In genomic region chr2:49280496-49280895, GRCm38 (mm10) we compare ENCODE assay signal across 28 mouse cellular contexts.
DNase-seq lines count a peak whose midpoint lies in the region; ATAC-seq lines count a peak whose summit lies in the region.
"Had no signal": no experiment of that assay in that cellular context is flagged by ENCODE, and none has a peak within 500 bp of the region (broad histone marks: within the 10 kb centered on the region; RNA-seq: fewer than 3 reads in every experiment).

No protein-coding gene starts in this region.

- H3K4me2 ChIP-seq in embryonic facial prominence, embryonic 11.5 days (ENCODE audit: low read depth, low read length) = no peak overlapping the region
- H3K4me2 ChIP-seq in embryonic facial prominence, embryonic 12.5 days (replicated peaks) = no peak overlapping the region
- no peak overlapping the region for H3K4me2 ChIP-seq in forebrain, embryonic 11.5 days (ENCODE audit: low read depth, low read length, severe bottlenecking)
- H3K4me2 ChIP-seq: embryonic facial prominence, embryonic 15.5 days; forebrain, embryonic 12.5 days had no signal

- H3K36me3 ChIP-seq in embryonic facial prominence, embryonic 11.5 days (replicated peaks; ENCODE audit: control insufficient read depth, insufficient read depth, low read depth, low read length) = no peaks in the 10 kb centered on the region
- H3K36me3 ChIP-seq in embryonic facial prominence, embryonic 10.5 days (replicated peaks) = 0 out of 2 replicates have a peak, but pooled peaks cover 3% of the 10 kb centered on the region
- H3K36me3 ChIP-seq in embryonic facial prominence, embryonic 12.5 days = no peaks in the 10 kb centered on the region
- H3K36me3 ChIP-seq in forebrain, embryonic 11.5 days (ENCODE audit: control insufficient read depth, insufficient read depth, low read length) = no peaks in the 10 kb centered on the region
- H3K36me3 ChIP-seq: G1E had no signal

- no peak for ATAC-seq in embryonic facial prominence, embryonic 11.5 days (replicated peaks; ENCODE audit: insufficient number of reproducible peaks, low FRiP score, low TSS enrichment, low read depth)
- 0 out of 2 replicates have a peak, but pooled peaks have one; percentile 35 for ATAC-seq in embryonic facial prominence, embryonic 12.5 days (ENCODE audit: insufficient number of reproducible peaks, insufficient read depth, low FRiP score, low TSS enrichment)
- no peak for ATAC-seq in forebrain, embryonic 11.5 days (replicated peaks; ENCODE audit: low FRiP score)
- ATAC-seq: activated CD4-positive, CD25-positive, alpha-beta regulatory T cell, adult 4 months; CD4-positive, CD25-positive, alpha-beta regulatory T cell, adult 4 months; forebrain, embryonic 14.5 days; forebrain, embryonic 16.5 days; Patski had no signal

- H3K4me1 ChIP-seq in embryonic facial prominence, embryonic 11.5 days (ENCODE audit: control insufficient read depth, insufficient read depth, low read length) = no peaks in the 10 kb centered on the region
- no peaks in the 10 kb centered on the region for H3K4me1 ChIP-seq in embryonic facial prominence, embryonic 10.5 days
- no peaks in the 10 kb centered on the region for H3K4me1 ChIP-seq in embryonic facial prominence, embryonic 12.5 days
- no peaks in the 10 kb centered on the region for H3K4me1 ChIP-seq in forebrain, embryonic 11.5 days (replicated peaks; ENCODE audit: control insufficient read depth, insufficient read depth, low read length)
- H3K4me1 ChIP-seq: embryonic facial prominence, embryonic 15.5 days; forebrain, embryonic 12.5 days had no signal

- no peak overlapping the region for H3K27ac ChIP-seq in embryonic facial prominence, embryonic 11.5 days (replicated peaks; ENCODE audit: low read depth, low read length)
- H3K27ac ChIP-seq in embryonic facial prominence, embryonic 10.5 days (replicated peaks) = no peak overlapping the region
- no peak overlapping the region for H3K27ac ChIP-seq in embryonic facial prominence, embryonic 12.5 days
- H3K27ac ChIP-seq in forebrain, embryonic 11.5 days (ENCODE audit: low read depth, low read length) = no peak overlapping the region
- H3K27ac ChIP-seq: embryonic facial prominence, embryonic 15.5 days; forebrain, embryonic 12.5 days had no signal

- no peaks in the 10 kb centered on the region for H3K27me3 ChIP-seq in embryonic facial prominence, embryonic 11.5 days (ENCODE audit: control insufficient read depth, insufficient read depth, low read length)
- no peaks in the 10 kb centered on the region for H3K27me3 ChIP-seq in embryonic facial prominence, embryonic 10.5 days (replicated peaks; ENCODE audit: low read depth, poor library complexity, severe bottlenecking)
- no peaks in the 10 kb centered on the region for H3K27me3 ChIP-seq in embryonic facial prominence, embryonic 12.5 days
- no peaks in the 10 kb centered on the region for H3K27me3 ChIP-seq in forebrain, embryonic 11.5 days (ENCODE audit: control insufficient read depth, insufficient read depth, low read length)
- H3K27me3 ChIP-seq: CH12.LX; embryonic facial prominence, embryonic 15.5 days; forebrain, embryonic 12.5 days; Patski had no signal

- no peaks in the 10 kb centered on the region for H3K9me3 ChIP-seq in embryonic facial prominence, embryonic 11.5 days (replicated peaks; ENCODE audit: control insufficient read depth, low read length)
- no peaks in the 10 kb centered on the region for H3K9me3 ChIP-seq in embryonic facial prominence, embryonic 10.5 days
- H3K9me3 ChIP-seq in embryonic facial prominence, embryonic 12.5 days = no peaks in the 10 kb centered on the region
- H3K9me3 ChIP-seq in forebrain, embryonic 11.5 days (ENCODE audit: control insufficient read depth, low read length) = no peaks in the 10 kb centered on the region
- H3K9me3 ChIP-seq: embryonic facial prominence, embryonic 15.5 days; forebrain, embryonic 12.5 days; G1E had no signal

- peak; percentile 45 for DNase-seq in embryonic facial prominence, embryonic 11.5 days (ENCODE audit: low spot score)
- no peak for DNase-seq in embryonic facial prominence, embryonic 10.5 days (ENCODE audit: low spot score)
- peak; percentile 55 for DNase-seq in fat pad, adult 2 months (ENCODE audit: extremely low read depth, low read depth, low spot score)
- DNase-seq in gonadal fat pad, adult 2 months (ENCODE audit: low read depth) = peak; percentile 46
- no peak for DNase-seq in forebrain, embryonic 11.5 days (ENCODE audit: low spot score)
- DNase-seq in cerebellum, adult 18-20 months = no peak
- no peak for DNase-seq in layer of hippocampus, postnatal 14 days (ENCODE audit: low spot score in 2 of 2)
- DNase-seq: adrenal gland, adult 8-10 months; adrenal gland, postnatal 14 days; adrenal gland, postnatal 36 days; B cell, adult 2 months; cerebellum, adult 11-12 months; cerebellum, adult 8-10 months; cerebellum, adult 9-11 months; cerebellum, postnatal 14 days; cerebellum, postnatal 36 days; embryo, embryonic 11 days had no signal

- H3K4me3 ChIP-seq in embryonic facial prominence, embryonic 11.5 days (ENCODE audit: low read depth, low read length) = no peak overlapping the region
- H3K4me3 ChIP-seq in embryonic facial prominence, embryonic 10.5 days = no peak overlapping the region
- no peak overlapping the region for H3K4me3 ChIP-seq in embryonic facial prominence, embryonic 12.5 days
- H3K4me3 ChIP-seq in forebrain, embryonic 11.5 days (ENCODE audit: low read depth, low read length) = no peak overlapping the region
- H3K4me3 ChIP-seq: embryonic facial prominence, embryonic 15.5 days; erythroblast, embryonic 14.5 days; forebrain, embryonic 12.5 days had no signal

- no peak overlapping the region for H3K9ac ChIP-seq in embryonic facial prominence, embryonic 11.5 days (replicated peaks; ENCODE audit: low read length)
- H3K9ac ChIP-seq in embryonic facial prominence, embryonic 12.5 days = no peak overlapping the region
- H3K9ac ChIP-seq in forebrain, embryonic 11.5 days (ENCODE audit: low read length) = no peak overlapping the region
- H3K9ac ChIP-seq: embryonic facial prominence, embryonic 15.5 days; forebrain, embryonic 12.5 days had no signal

Comparison
In these comparisons a context has a peak if more than half of its experiments do, and no peak if none do; other contexts are left out.
1. DNase-seq: peak in embryonic facial prominence, embryonic 11.5 days (single experiment), fat pad, adult 2 months (single experiment) and gonadal fat pad, adult 2 months (single experiment); none in embryonic facial prominence, embryonic 10.5 days (single experiment), forebrain, embryonic 11.5 days (single experiment), cerebellum, adult 18-20 months (0 of 2) and layer of hippocampus, postnatal 14 days (0 of 2).